Mouse (Mus musculus) forebrain, embryonic 13.5 days (tissue): ENCODE data around the gene Dag1. TPM values are rescaled to one million over a fixed set of nuclear protein-coding genes. Genes with fewer than 3 reads are reported as not detected.
"Not testable (repeated sequence)": the region's sequence is repeated elsewhere in the genome, so short reads cannot be mapped to it uniquely, and the experiment has no call there.

Source experiments
- ATAC-seq: fragments of 200-750 bp; cut with Nextera tagmentation; 2 replicates; pipeline ENCODE4 v1.8.0; 2017
- H3K27ac ChIP-seq: fragments of 300-500 bp; sonication (generic); 2 replicates; pipeline ENCODE4 v1.5.1; 2015; ENCODE audit warnings: inconsistent platforms, mild to moderate bottlenecking, moderate library complexity
- H3K27me3 ChIP-seq: fragments of 300-500 bp; sonication (generic); 2 replicates; pipeline ENCODE4 v1.6.1; 2015; ENCODE audit warnings: mild to moderate bottlenecking, inconsistent platforms
- H3K36me3 ChIP-seq: fragments of 300-500 bp; sonication (generic); 2 replicates; pipeline ENCODE4 v1.6.1; 2015; ENCODE audit warnings: mild to moderate bottlenecking, inconsistent platforms; ENCODE audit not compliant: poor library complexity, severe bottlenecking
- H3K4me1 ChIP-seq: fragments of 300-500 bp; sonication (generic); 2 replicates; pipeline ENCODE4 v1.6.1; 2015; ENCODE audit warnings: inconsistent platforms
- H3K4me2 ChIP-seq: fragments of 300-500 bp; sonication (generic); 2 replicates; pipeline ENCODE4 v1.6.1; 2015; ENCODE audit warnings: inconsistent platforms, mild to moderate bottlenecking, moderate library complexity
- H3K4me3 ChIP-seq: fragments of 300-500 bp; sonication (generic); 2 replicates; pipeline ENCODE4 v1.5.1; 2015; ENCODE audit warnings: mild to moderate bottlenecking, inconsistent platforms
- H3K9ac ChIP-seq: fragments of 300-500 bp; sonication (generic); 2 replicates; pipeline ENCODE4 v1.6.1; 2015; ENCODE audit warnings: mild to moderate bottlenecking, inconsistent platforms
- H3K9me3 ChIP-seq: fragments of 300-500 bp; sonication (generic); replicated peaks from 2 replicates; pipeline ENCODE4 v1.6.1; 2016; ENCODE audit warnings: inconsistent platforms
- WGBS: fragments of 180-500 bp; shearing (Covaris S2); methylation state at CpG from one replicate; pipeline ENCODE4 v1.1.7; 2015; 5-methylcytosine and 5-hydroxymethylcytosine counted together
- polyA plus RNA-seq: library from polyadenylated mRNA; unstranded; fragments of >200 nt; fragmentation: Nextera tagmentation; extraction: Ambion mirVana; gene quantifications from 2 replicates; pipeline ENCODE4 v1.2.1, GENCODE M21; 2015

Dag1 gene
- polyA plus RNA-seq, 1 experiment from 2014 or later: 40.8 TPM

- not testable (repeated sequence) for H3K27me3 ChIP-seq, H3K4me1 ChIP-seq, H3K9me3 ChIP-seq, H3K4me3 ChIP-seq, H3K9ac ChIP-seq, H3K36me3 ChIP-seq, H3K4me2 ChIP-seq, ATAC-seq, H3K27ac ChIP-seq
- 88% methylated on average over 6 of the region's 7 CpGs for WGBS
These were observed 4.9 kb upstream of the Dag1 start for GRCm38 (mm10) chr9:108268701-108269100.

- 89% methylated on average over 7 of the region's 7 CpGs for WGBS
- no peak overlapping the region for H3K27ac ChIP-seq
- peaks cover 9% of the 10 kb centered on the region for H3K4me1 ChIP-seq
These were observed 3.9 kb upstream of the Dag1 start for GRCm38 (mm10) chr9:108267691-108268090.

GRCm38 (mm10) chr9:108266261-108266935, 2.6 kb upstream of the Dag1 start:
- no peaks in the 10 kb centered on the region for H3K27me3 ChIP-seq
- no peak overlapping the region for H3K4me3 ChIP-seq
- peaks cover 22% of the 10 kb centered on the region for H3K4me1 ChIP-seq
- no peak overlapping the region for H3K27ac ChIP-seq
- 66% methylated on average over 10 of the region's 10 CpGs for WGBS
- H3K9me3 ChIP-seq: no peaks in the 10 kb centered on the region
- no peak overlapping the region for H3K4me2 ChIP-seq
- no peaks in the 10 kb centered on the region for H3K36me3 ChIP-seq
- H3K9ac ChIP-seq: no peak overlapping the region
- no peak for ATAC-seq

More at GRCm38 (mm10) chr9:108267691-108268090, 3.9 kb upstream of the Dag1 start:
- Histone ChIP-seq H3K27me3 (no peaks in the 10 kb centered on the region), H3K9ac (no peak overlapping the region), H3K36me3 (no peaks in the 10 kb centered on the region), H3K4me2 (no peak overlapping the region), H3K4me3 (no peak overlapping the region), H3K9me3 (no peaks in the 10 kb centered on the region)
- ATAC-seq: no peak

GRCm38 (mm10) chr9:108264191-108264921, 598 bp upstream of the Dag1 start:
- Histone ChIP-seq H3K4me3 (peak overlapping the region; percentile 98), H3K27ac (peak overlapping the region; percentile 94), H3K4me1 (peaks cover 24% of the 10 kb centered on the region), H3K27me3 (no peaks in the 10 kb centered on the region), H3K4me2 (peak overlapping the region; percentile 83), H3K9ac (peak overlapping the region; percentile 46; the same call in 1 of the 2 replicates), H3K9me3 (no peaks in the 10 kb centered on the region), H3K36me3 (no peaks in the 10 kb centered on the region)
- ATAC-seq: no peak; the same call in 1 of the 2 replicates
- WGBS: 17% methylated on average over 10 of the region's 10 CpGs

GRCm38 (mm10) chr9:108263131-108263681, 552 bp downstream of the Dag1 start:
- peaks cover 24% of the 10 kb centered on the region for H3K4me1 ChIP-seq
- no peaks in the 10 kb centered on the region for H3K9me3 ChIP-seq
- peak overlapping the region; percentile 98 for H3K4me3 ChIP-seq
- H3K36me3 ChIP-seq: no peaks in the 10 kb centered on the region
- no peaks in the 10 kb centered on the region for H3K27me3 ChIP-seq
- H3K4me2 ChIP-seq: peak overlapping the region; percentile 83
- WGBS: under 1% methylated on average over 61 of the region's 62 CpGs
- H3K27ac ChIP-seq: peak overlapping the region; percentile 94
- H3K9ac ChIP-seq: peak overlapping the region; percentile 89
- peak; percentile 40 for ATAC-seq

GRCm38 (mm10) chr9:108262494-108263049, 1.2 kb downstream of the Dag1 start:
- H3K4me2 ChIP-seq: peak overlapping the region; percentile 83

GRCm38 (mm10) chr9:108261865-108262264, 1.9 kb downstream of the Dag1 start:
- Histone ChIP-seq H3K27ac (no peak overlapping the region), H3K4me2 (peak overlapping the region; percentile 83), H3K4me3 (peak overlapping the region; percentile 98; the same call in 1 of the 2 replicates), H3K4me1 (peaks cover 24% of the 10 kb centered on the region), H3K36me3 (no peaks in the 10 kb centered on the region), H3K9ac (peak overlapping the region; percentile 48), H3K9me3 (no peaks in the 10 kb centered on the region), H3K27me3 (no peaks in the 10 kb centered on the region)
- no peak for ATAC-seq
- 81% methylated on average over 7 of the region's 7 CpGs for whole genome bisulfite sequencing

More at GRCm38 (mm10) chr9:108262494-108263049, 1.2 kb downstream of the Dag1 start:
- peaks cover 24% of the 10 kb centered on the region for H3K4me1 ChIP-seq
- peak overlapping the region; percentile 89 for H3K9ac ChIP-seq
- no peaks in the 10 kb centered on the region for H3K36me3 ChIP-seq
- peak overlapping the region; percentile 98 for H3K4me3 ChIP-seq
- H3K27me3 ChIP-seq: no peaks in the 10 kb centered on the region
- 41% methylated on average over 11 of the region's 11 CpGs for WGBS
- no peaks in the 10 kb centered on the region for H3K9me3 ChIP-seq
- H3K27ac ChIP-seq: no peak overlapping the region
- no peak for ATAC-seq

GRCm38 (mm10) chr9:108260526-108260925, 3.2 kb downstream of the Dag1 start:
- Histone ChIP-seq H3K27ac (no peak overlapping the region), H3K27me3 (no peaks in the 10 kb centered on the region), H3K4me2 (no peak overlapping the region), H3K4me1 (peaks cover 24% of the 10 kb centered on the region), H3K36me3 (0 out of 2 replicates have a peak, but pooled peaks cover 4% of the 10 kb centered on the region), H3K9me3 (no peaks in the 10 kb centered on the region), H3K4me3 (no peak overlapping the region), H3K9ac (no peak overlapping the region)
- WGBS: 85% methylated on average over 4 of the region's 4 CpGs
- ATAC-seq: no peak

GRCm38 (mm10) chr9:108252766-108253165, 11.0 kb downstream of the Dag1 start:
- H3K4me3 ChIP-seq: no peak overlapping the region
- no peaks in the 10 kb centered on the region for H3K4me1 ChIP-seq
- ATAC-seq: no peak
- peaks cover 35% of the 10 kb centered on the region for H3K36me3 ChIP-seq
- 97% methylated on average over 7 of the region's 7 CpGs for WGBS
- H3K27ac ChIP-seq: no peak overlapping the region
- no peaks in the 10 kb centered on the region for H3K9me3 ChIP-seq
- H3K4me2 ChIP-seq: no peak overlapping the region
- H3K9ac ChIP-seq: no peak overlapping the region
- H3K27me3 ChIP-seq: no peaks in the 10 kb centered on the region

GRCm38 (mm10) chr9:108251877-108252276, 11.9 kb downstream of the Dag1 start:
- Histone ChIP-seq H3K4me3 (no peak overlapping the region), H3K9ac (no peak overlapping the region), H3K4me2 (no peak overlapping the region), H3K27ac (no peak overlapping the region), H3K4me1 (no peaks in the 10 kb centered on the region), H3K27me3 (no peaks in the 10 kb centered on the region), H3K9me3 (no peaks in the 10 kb centered on the region), H3K36me3 (peaks cover 36% of the 10 kb centered on the region)
- no peak for ATAC-seq
- 94% methylated on average over 6 of the region's 6 CpGs for WGBS

GRCm38 (mm10) chr9:108248957-108249356, 14.8 kb downstream of the Dag1 start:
- Histone ChIP-seq H3K4me3 (no peak overlapping the region), H3K9me3 (no peaks in the 10 kb centered on the region), H3K4me1 (no peaks in the 10 kb centered on the region), H3K27ac (no peak overlapping the region), H3K4me2 (no peak overlapping the region), H3K36me3 (peaks cover 54% of the 10 kb centered on the region), H3K9ac (no peak overlapping the region), H3K27me3 (no peaks in the 10 kb centered on the region)
- 75% methylated on average over 5 of the region's 5 CpGs for WGBS
- no peak for ATAC-seq

- Histone ChIP-seq H3K27ac (no peak overlapping the region), H3K4me2 (no peak overlapping the region), H3K9me3 (no peaks in the 10 kb centered on the region), H3K27me3 (no peaks in the 10 kb centered on the region), H3K4me1 (no peaks in the 10 kb centered on the region), H3K4me3 (no peak overlapping the region), H3K9ac (no peak overlapping the region), H3K36me3 (peaks cover 31% of the 10 kb centered on the region)
- ATAC-seq: no peak
- WGBS: 80% methylated on average over 3 of the region's 3 CpGs
These were observed 18.8 kb downstream of the Dag1 start for GRCm38 (mm10) chr9:108244984-108245383.
